Mouse (Mus musculus) frontal cortex, adult 2 months (tissue): Measurements from ENCODE around the gene Gm3278. TPM values are rescaled to one million over a fixed set of nuclear protein-coding genes. Genes with fewer than 3 reads are reported as not detected.
"Not testable (repeated sequence)": the region's sequence is repeated elsewhere in the genome, so short reads cannot be mapped to it uniquely, and the experiment has no call there.

Experiments
- DNase-seq, 2 experiments: peaks; one replicate each; pipeline ENCODE4 v3.0.0; 2022; ENCODE audit warnings: low spot score in 1 of 2; ENCODE audit errors: extremely low spot score in 1 of 2
- polyA plus RNA-seq: library from polyadenylated mRNA; depleted of rRNA; stranded (reverse); fragments of >200 nt; gene quantifications from 2 replicates; pipeline ENCODE4 v1.2.3, GENCODE M21; 2012; rRNA removed

Gm3278 gene
- 0.15 and 0.26 TPM in 2 replicates for polyA plus RNA-seq

DNA sequence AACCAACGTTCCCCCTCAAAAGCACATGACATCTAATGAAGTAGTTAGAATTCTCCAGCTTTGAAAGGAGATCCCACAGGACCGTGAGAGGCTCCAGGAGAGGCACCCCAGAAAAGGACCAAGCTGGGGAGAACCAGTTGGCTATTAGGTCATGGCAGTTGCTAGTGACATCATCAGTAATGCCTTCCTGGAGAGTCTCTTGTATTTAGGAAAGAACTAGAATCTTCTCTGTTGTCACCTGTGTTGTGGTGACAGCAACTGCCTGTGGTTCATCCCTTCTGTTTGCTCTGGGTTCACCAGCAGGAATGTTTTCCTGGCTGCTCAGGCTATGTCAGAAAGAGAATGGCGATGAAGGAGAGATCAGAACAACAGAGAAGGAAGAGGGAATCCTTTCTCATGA, at the start of gene Gm3278:
Gm3278 (plus strand) TSS at position 301 of the 400 bp plus-strand sequence.
- not testable (repeated sequence) for DNase-seq

DNA sequence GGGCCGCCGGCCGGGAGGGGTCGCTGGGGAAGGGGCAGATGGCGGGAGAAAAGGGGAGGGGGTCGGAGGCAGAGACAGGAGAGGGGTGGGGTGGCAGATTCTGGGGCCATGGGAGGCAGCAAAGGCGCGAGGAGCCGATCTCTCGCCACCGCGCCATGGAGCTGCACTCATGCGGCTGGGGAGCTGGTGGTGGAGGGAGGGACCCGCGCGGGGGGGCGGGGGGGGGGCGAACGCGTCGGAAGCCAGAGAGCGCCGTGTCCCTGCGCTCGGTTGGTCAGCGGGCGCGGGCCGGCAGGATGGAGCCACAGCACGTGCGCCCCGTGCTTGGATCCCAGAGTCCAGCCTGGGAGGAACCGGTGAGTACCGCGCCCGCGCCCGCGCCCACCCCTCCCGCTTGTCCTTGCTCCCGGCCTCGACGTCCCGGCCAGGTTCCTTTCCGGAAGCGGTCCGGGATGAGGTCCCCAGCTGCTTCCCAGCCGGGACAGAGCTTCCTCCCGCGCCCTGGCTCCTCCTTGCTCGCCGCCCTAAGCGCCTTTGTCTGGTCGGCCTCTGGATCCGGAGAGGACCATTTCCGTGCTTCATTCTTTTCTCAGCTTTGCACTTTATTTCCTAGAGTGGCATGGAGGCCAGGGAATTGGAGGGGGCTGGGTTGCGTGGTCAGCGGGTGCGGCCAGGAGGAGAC, 36.8 kb upstream of the Gm3278 start, which contains the start of gene Gm3264:
Gm3264 (plus strand) TSS at position 278 of the 682 bp plus-strand sequence.
- DNase-seq = not testable (repeated sequence)

Other genes with a start within 250 kb of the Gm3278 start
- gene Gm3239, start 228.2 kb upstream of the Gm3278 start, polyA plus RNA-seq = 0.36 and 0.42 TPM in 2 replicates
- not detected in 2 replicates for gene Gm7876, start 183.2 kb upstream of the Gm3278 start, polyA plus RNA-seq
- gene Gm3252, start 165.6 kb upstream of the Gm3278 start, polyA plus RNA-seq = 0.86 and 1.1 TPM in 2 replicates
- gene Gm9602, start 116.1 kb upstream of the Gm3278 start, polyA plus RNA-seq = not detected in 2 replicates
- gene Gm3269, start 54.3 kb upstream of the Gm3278 start, polyA plus RNA-seq = not detected in 2 replicates
- gene Gm3264, start 36.8 kb upstream of the Gm3278 start, polyA plus RNA-seq = 0.90 TPM in 1 of 2 replicates, not detected in the other
- gene Gm8297, start 91.5 kb downstream of the Gm3278 start, polyA plus RNA-seq = not detected in 2 replicates
- not detected in 2 replicates for gene Gm3298, start 123.5 kb downstream of the Gm3278 start, polyA plus RNA-seq
- gene 4930555G01Rik, start 158.2 kb downstream of the Gm3278 start, polyA plus RNA-seq = not detected in 2 replicates
- 1.8 and 2.3 TPM in 2 replicates for gene Gm8281, start 178.6 kb downstream of the Gm3278 start, polyA plus RNA-seq
- gene Gm8279, start 239.1 kb downstream of the Gm3278 start, polyA plus RNA-seq = 0.13 and 0.18 TPM in 2 replicates